ENCODE assay signal across 8 mouse cellular contexts in genomic region chr15:79062376-79063159, GRCm38 (mm10). TPM values are rescaled to one million over a fixed set of nuclear protein-coding genes. Genes with fewer than 3 reads are reported as not detected.
DNase-seq lines count a peak whose midpoint lies in the region; ATAC-seq and TF ChIP-seq lines count a peak whose summit lies in the region.

Gene Ankrd54 (minus strand): TSS chr15:79062893.

- H3K27ac ChIP-seq in cortical plate, adult 2 months (ENCODE audit: insufficient read depth, low read length): no peak within 1 kb of the TSS

- H3K4me3 ChIP-seq in cortical plate, adult 2 months (ENCODE audit: insufficient read depth, low read length): peak within 1 kb of the TSS; percentile 53
- peak within 1 kb of the TSS; percentile 96 for H3K4me3 ChIP-seq in megakaryocyte, embryonic 14.5 days (replicated peaks)

- peak; percentile 63; the same call in 1 of the 2 replicates for TF ChIP-seq POLR2A in cortical plate, adult 2 months (IDR thresholded peaks at IDR 0.05; ENCODE audit: extremely low read depth, insufficient read depth, low read length)

- no peak for TF ChIP-seq CTCF in cortical plate, adult 2 months (IDR thresholded peaks at IDR 0.05; ENCODE audit: extremely low read depth, insufficient read depth, low read length)

- H3K27me3 ChIP-seq in megakaryocyte, embryonic 14.5 days (replicated peaks): peaks cover 1% of the 10 kb centered on the region

- peak; percentile 98 for ATAC-seq in activated CD4-positive, CD25-positive, alpha-beta regulatory T cell, adult 4 months

- peaks cover 42% of the 10 kb centered on the region for H3K36me3 ChIP-seq in megakaryocyte, embryonic 14.5 days (replicated peaks; ENCODE audit: low read length)

- H3K9me3 ChIP-seq in megakaryocyte, embryonic 14.5 days: peaks cover 21% of the 10 kb centered on the region

- H3K4me1 ChIP-seq in cortical plate, adult 2 months (ENCODE audit: control insufficient read depth, insufficient read depth, low read length): no peaks in the 10 kb centered on the region
- H3K4me1 ChIP-seq in megakaryocyte, embryonic 14.5 days: peaks cover 66% of the 10 kb centered on the region

- peak; percentile 92 to 95 for DNase-seq in gastrocnemius, adult 8-10 months (ENCODE audit: low spot score in 2 of 2)
- peak; percentile 100 for DNase-seq in hindlimb bud, embryonic 11.5 days (ENCODE audit: extremely low spot score, low read depth, low spot score)
- DNase-seq in left cerebral cortex, adult 8-10 months (ENCODE audit: low spot score in 2 of 2): peak; percentile 87 to 100
- peak; percentile 99 to 100 for DNase-seq in right cerebral cortex, postnatal 10 days (ENCODE audit: low spot score in 2 of 2)
- DNase-seq in urinary bladder, postnatal 25 days (ENCODE audit: low spot score): peak; percentile 88

RNA-seq across cellular contexts. Expression of gene Ankrd54, which starts in this region (rescaled TPM):
- polyA plus RNA-seq in activated CD4-positive, CD25-positive, alpha-beta regulatory T cell, adult 4 months (2017; shearing (Covaris generic)): 1 to 10 TPM; 7.4 to 8.1 TPM
- 26.5 and 28.2 TPM in 2 replicates for polyA plus RNA-seq in cortical plate, adult 2 months (2012; rRNA removed)
- 1 to 10 TPM; 3.1 to 5.8 (median 3.5) TPM for total RNA-seq in gastrocnemius, adult 8-10 months (2022)
- total RNA-seq in left cerebral cortex, adult 8-10 months (2022): 10 to 100 TPM; 16.5 to 20.1 (median 18.4) TPM
- polyA plus RNA-seq in megakaryocyte, embryonic 14.5 days (2012; ENCODE audit: insufficient read depth, low replicate concordance): 32.5 and 90.9 TPM in 2 replicates
